Mouse (Mus musculus) retina, embryonic 14.5 days (tissue): ENCODE data around the gene Cbr3.
"Not testable (repeated sequence)": the region's sequence is repeated elsewhere in the genome, so short reads cannot be mapped to it uniquely, and the experiment has no call there.

Experiments
- DNase-seq: peaks from one replicate; pipeline ENCODE4 v3.0.0-alpha.2; 2015; ENCODE audit warnings: low spot score

The Cbr3 gene

GRCm38 (mm10) chr16:93682689-93683507 is at the start of gene Cbr3:
Cbr3 (plus strand) TSS chr16:93683215.
- peak; percentile 63 for DNase-seq

DNA sequence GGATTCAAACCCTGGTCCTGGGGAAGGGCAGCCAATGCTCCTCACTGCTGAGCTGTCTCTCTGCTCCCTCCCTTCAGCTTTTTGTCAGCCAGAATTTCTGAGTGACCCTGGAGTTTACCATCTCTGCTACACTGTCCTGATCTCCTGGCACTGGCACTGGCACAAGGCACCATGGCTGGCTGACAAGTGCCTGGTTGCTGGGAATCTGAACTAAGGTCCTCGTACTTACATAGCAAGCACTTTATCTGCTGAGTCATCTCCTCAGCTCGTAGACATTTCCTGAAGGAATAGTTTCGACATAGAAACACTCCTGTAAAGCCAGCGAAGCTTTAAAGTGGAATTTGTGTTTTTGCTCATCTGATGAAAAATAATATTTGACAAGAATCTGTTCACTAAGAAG is 39.0 kb upstream of the Cbr3 start:
- no peak for DNase-seq

GRCm38 (mm10) chr16:93648441-93649183 is 34.4 kb upstream of the Cbr3 start:
- no peak for DNase-seq

DNA sequence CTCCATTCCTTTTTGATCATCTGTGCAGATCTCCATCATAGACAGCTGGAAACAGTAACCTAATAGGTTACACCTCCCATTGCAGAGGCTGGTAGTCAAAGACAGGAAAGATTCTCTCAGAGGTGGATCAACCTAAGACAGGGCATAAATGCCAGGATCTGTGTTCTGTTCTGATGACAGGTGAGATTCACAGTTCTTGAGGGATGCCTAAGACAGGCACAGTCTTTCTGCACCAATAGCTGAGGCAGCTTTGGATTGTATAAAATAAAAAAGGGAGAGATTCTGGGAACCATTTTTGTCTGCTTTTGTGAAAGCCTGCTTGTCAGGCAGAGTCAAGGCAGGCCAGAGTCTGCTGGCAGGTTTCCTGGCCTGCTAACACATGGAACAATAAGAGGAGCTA is 15.0 kb upstream of the Cbr3 start:
- no peak for DNase-seq

- DNase-seq, result no peak
These were observed 13.5 kb upstream of the Cbr3 start for GRCm38 (mm10) chr16:93669521-93669920.

DNA sequence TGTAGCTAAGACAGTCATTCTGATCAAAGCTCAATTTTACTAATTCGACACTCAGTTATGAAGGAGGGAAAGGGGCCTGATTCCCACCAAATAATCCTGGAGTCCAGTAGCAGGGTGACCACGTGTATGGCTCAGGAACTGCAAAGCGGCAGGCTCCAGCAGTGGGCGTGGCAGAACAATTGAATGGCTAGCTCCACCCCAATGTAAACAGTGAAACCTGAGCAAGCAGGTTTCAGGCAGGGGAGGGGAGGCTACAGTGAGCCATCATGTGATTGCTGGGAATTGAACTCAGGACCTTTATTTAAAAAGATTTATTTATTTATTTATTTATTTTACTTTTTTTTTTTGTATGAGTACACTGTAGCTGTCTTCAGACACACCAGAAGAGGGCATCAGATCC is 12.5 kb upstream of the Cbr3 start:
- DNase-seq, result not testable (repeated sequence)

DNA sequence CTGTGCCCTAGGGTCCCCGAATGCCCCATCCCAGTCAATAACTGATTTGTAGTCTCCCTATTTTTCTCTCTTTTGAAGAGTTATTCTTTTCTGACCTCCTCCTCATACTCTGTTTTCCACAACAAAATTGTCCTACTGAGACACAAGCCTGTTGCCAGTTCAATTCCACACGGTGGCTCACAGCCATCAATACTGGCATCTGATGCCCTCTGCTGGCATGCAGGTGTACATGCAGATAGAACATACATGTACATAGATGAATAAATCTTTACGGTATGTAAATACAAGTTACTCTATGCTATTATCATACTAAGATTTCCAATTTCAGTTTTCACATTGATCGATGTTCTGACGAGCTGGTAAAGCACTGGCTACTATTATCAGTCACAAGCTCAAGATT is 12.0 kb upstream of the Cbr3 start:
- DNase-seq, result no peak

- no peak for DNase-seq
These were observed 6.6 kb upstream of the Cbr3 start for GRCm38 (mm10) chr16:93676376-93676775.

DNA sequence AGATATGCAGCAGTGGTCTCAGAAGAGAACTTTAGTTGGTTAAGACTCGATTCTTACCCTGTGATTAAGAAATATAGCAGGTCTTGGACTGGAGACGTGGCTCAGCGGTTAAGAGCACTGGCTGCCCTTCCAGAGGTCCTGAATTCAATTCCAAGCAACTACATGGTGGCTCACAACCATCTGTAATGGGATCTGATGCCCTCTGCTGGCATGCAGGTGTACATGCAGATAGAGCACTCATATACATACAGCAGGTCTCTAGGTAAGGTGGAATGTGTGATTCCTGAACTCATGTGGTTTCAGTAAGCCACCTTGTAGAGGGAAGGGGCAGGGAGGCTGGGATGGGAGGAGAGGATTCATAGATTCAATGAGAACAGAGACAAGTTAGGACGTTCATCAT is 4.8 kb upstream of the Cbr3 start:
- DNase-seq, result no peak

DNA sequence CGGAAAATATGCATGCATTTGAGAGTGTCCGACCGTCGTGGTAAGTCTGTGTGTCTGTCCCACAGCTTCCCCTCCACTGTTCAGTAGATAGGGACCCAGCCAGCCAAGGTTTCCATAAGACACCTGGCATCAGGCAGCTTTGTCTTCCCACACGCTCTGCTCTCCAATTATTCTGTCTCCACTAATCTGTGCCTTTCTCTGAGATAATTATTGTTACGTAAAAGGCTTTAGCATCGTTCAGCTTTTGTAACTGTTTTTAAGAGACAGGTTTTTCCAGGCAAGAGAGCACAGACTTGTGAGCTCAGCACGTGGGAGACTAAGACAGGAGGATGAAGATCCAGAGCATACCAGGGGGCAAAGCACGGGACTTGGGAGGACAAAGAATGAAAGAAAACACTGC is 3.9 kb upstream of the Cbr3 start:
- no peak for DNase-seq

DNA sequence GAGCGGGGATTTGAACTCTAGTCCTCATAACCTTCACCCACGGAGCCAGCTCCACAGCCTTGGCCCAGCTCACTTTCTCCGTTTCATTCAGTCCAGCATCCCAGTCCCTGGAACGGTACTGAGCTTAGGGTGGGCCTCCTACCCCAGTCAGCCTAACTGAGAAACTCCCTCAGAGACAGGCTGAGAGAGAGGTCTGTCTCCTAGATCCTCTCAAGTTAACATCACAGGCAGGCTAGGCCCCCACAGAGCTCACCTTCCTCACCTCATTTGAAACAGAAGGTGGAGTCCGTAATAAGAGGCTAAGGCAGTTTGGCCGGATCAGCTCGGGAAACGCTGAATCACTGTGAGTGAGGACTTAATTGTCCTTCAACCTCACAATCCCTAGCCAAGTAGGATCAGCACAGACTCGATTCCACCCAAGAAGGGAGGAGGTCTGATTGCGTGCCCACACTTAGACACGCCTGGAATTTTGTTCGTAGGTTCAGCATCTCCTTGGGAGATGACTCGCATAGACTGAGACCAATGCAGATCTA is 793 bp upstream of the Cbr3 start:
- no peak for DNase-seq

DNA sequence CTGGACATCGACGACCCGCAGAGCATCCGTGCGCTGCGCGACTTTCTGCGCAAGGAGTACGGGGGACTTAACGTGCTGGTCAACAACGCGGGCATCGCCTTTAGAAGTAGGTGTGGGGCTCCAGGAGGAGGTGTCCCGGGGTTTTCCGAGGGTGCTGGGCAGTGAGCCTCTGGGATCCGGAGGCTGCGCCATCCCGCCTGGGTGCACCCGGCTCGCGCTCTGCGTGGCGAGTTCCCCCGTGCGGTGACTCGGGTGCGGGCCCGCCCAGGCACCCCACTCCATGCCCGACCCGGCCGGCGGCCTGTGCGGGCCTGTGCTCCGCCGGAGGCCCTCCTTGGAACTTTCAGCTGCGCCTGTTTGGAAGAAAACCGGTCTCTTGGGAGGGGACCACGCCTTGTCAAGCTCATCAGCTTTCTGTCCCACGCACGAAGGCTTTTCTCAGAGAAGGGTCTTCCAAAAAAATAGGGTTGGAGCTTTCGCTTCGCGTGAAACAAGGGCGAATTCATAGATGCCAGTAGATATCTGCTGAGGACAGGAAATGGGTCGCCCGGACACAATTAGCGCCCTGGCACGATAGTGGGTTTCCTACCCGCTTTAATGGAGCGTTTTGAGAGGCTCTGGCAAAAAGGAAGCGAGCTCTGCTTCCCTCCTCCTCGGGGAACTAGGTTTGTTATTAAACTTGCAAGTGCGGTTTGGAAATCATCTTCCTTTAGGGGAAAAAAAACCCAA is 657 bp downstream of the Cbr3 start:
- DNase-seq, result peak; percentile 27

GRCm38 (mm10) chr16:93684441-93684840 is 1.4 kb downstream of the Cbr3 start:
- DNase-seq, result no peak

- not testable (repeated sequence) for DNase-seq
These were observed 2.8 kb downstream of the Cbr3 start for GRCm38 (mm10) chr16:93685783-93686182.

DNA sequence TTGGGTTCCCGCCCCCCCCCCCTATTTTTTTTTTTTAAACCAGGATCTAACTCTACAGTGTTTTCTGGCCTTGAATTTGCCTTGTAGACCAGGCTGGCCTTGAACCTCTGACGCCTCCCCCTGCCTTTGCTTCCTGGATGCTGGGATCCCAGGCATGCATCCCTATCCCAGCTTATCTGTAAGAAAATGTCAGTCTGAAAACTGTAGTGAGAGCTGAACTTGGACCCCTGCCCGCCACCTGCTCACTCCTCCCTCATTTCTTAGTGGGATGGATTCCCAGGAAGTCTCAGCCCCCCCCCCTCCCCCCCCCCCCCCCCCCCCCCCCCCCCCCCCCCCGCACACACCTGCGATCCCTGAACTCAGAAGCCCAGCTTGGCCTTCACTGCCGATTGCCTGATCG is 3.4 kb downstream of the Cbr3 start:
- no peak for DNase-seq

DNA sequence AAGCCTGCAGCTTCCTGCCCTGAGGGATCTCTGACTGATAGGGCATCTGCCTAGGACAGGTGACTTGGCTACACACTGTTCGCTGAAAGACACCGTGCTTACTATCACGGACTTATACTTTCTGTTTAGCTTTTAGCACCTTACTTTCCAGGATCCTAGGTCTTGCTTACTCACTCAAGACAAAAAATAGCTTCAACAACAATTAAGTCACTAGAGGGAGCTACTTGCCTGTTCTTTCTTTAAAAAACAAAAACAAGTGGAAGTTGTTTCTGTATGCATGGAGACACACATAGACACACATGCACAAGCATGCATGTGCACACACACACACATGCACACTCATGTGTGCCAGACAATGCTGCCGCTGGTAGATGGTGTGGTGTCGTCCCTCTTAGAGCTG is 3.9 kb downstream of the Cbr3 start:
- DNase-seq, result peak; percentile 55

DNA sequence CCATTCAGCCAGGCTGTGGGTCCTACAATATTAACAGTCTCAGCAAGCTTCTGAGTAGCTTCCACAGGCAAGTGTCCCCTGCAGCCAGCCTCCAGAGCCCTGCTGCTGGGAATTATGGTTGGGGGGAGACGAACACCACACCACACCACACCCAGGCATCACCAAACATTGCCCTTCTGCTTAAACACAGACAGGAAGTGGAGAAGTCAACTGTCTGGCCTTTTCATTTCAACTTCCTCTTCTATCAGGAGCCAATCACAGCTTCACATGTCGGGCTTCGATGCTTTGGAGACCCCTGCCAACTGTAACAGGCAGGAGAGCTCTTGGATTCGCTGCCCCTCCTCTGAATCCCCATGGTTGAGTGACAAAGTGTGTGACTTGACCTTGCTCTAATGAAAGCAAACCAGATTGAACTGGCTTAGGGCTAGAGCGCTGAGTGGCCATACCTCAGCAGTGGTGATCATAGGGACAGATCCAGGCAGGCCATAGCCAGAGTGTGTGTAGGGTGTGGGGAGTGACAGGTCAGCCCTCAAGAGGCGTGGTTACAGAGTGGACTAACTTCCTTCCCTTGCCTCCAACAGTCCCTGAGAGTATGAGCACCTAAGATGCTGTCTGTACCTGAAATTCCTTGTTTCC is 8.3 kb downstream of the Cbr3 start:
- DNase-seq, result no peak

- no peak for DNase-seq
These were observed 9.7 kb downstream of the Cbr3 start for GRCm38 (mm10) chr16:93692744-93693143.

GRCm38 (mm10) chr16:93707116-93707515 is 24.1 kb downstream of the Cbr3 start:
- no peak for DNase-seq

DNA sequence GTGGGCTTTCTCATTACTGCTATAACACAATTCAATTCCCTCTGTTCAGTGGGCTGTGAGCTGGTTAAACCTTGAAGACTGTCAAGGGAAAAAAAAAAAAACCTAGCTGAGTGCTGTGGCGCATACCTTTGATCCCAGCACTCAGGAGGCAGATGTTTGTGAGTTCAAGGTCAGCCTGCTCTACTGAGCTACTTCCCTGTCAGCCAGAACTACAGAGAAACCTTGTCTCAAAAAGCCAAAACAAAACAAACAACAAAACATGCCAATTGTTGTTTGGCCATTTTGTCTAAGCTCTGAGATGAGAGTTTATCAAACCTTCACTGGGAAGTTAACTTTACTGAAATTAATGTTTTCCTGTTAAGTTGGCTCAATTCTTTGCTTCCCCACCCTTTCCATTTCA is 26.2 kb downstream of the Cbr3 start:
- no peak for DNase-seq

DNA sequence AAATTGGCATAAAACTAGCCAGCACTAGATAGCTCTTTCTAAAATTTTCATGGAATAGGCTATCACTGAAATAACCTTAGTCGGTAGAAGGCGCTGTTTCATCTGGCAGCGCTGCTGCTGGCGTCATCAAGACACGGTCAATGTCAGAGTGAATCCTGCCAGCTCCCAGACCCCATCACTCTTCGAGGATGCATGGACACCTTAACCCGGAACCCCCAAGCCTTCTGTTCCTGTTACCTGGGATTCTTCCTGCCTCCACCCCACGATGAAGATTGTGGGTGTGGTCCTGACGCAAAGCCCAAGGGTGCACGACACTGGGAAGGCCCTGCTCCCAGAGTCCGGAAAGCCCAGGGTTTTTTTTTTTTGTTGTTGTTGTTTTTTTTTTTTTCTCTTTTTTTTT is 27.9 kb downstream of the Cbr3 start:
- peak; percentile 85 for DNase-seq
